In genomic region chr2:105132933-105133795, GRCm38 (mm10) we compare ENCODE assay signal across 12 mouse cellular contexts. TPM values are rescaled to one million over a fixed set of nuclear protein-coding genes. Genes with fewer than 3 reads are reported as not detected.
A peak's percentile ranks its signal among the peaks of the same experiment; 100 is the strongest.
DNase-seq lines count a peak whose midpoint lies in the region; ATAC-seq and TF ChIP-seq lines count a peak whose summit lies in the region.
"Had no signal": no experiment of that assay in that cellular context is flagged by ENCODE, and none has a peak within 500 bp of the region (broad histone marks: within the 10 kb centered on the region; RNA-seq: fewer than 3 reads in every experiment).

No protein-coding gene starts in this region.

- peak; percentile 43 for DNase-seq in embryo, embryonic 10.5 days (ENCODE audit: low spot score)
- DNase-seq in embryo, embryonic 10 days (ENCODE audit: low spot score), result no peak
- DNase-seq in kidney, adult 9 months, result no peak
- no peak for DNase-seq in testis, postnatal 14 days (ENCODE audit: low spot score)
- no peak for DNase-seq in left cerebral cortex, adult 11 months (ENCODE audit: low spot score)
- no peak for DNase-seq in adrenal gland, postnatal 36 days
- DNase-seq: gastrocnemius, adult 2 months had no signal

- H3K27ac ChIP-seq in kidney, embryonic 15.5 days, result peak overlapping the region; percentile 61
- H3K27ac ChIP-seq in testis, adult 2 months (ENCODE audit: control insufficient read depth, insufficient read depth, low read depth, low read length), result peak overlapping the region; percentile 54
- H3K27ac ChIP-seq: gastrocnemius, adult 2 months; lung, embryonic 15.5 days; neural tube, embryonic 13.5 days had no signal

- 13% methylated on average over 43 of the region's 43 CpGs for WGBS in kidney, embryonic 15.5 days

- H3K4me1 ChIP-seq in kidney, embryonic 15.5 days, result peaks cover 68% of the 10 kb centered on the region
- H3K4me1 ChIP-seq in testis, adult 2 months (ENCODE audit: control insufficient read depth, insufficient read depth, low read length), result peaks cover 13% of the 10 kb centered on the region

- ATAC-seq in kidney, embryonic 15.5 days (replicated peaks; ENCODE audit: low FRiP score), result no peak

- H3K9me3 ChIP-seq in kidney, embryonic 15.5 days (replicated peaks), result no peaks in the 10 kb centered on the region
- H3K9me3 ChIP-seq: lung, embryonic 15.5 days; neural tube, embryonic 13.5 days had no signal

- H3K36me3 ChIP-seq in kidney, embryonic 15.5 days, result peaks cover 12% of the 10 kb centered on the region
- no peaks in the 10 kb centered on the region for H3K36me3 ChIP-seq in testis, adult 2 months (ENCODE audit: control insufficient read depth, insufficient read depth, low read length)
- H3K36me3 ChIP-seq: lung, embryonic 15.5 days; neural tube, embryonic 13.5 days had no signal

- peak overlapping the region; percentile 63 for H3K4me2 ChIP-seq in kidney, embryonic 15.5 days
- H3K4me2 ChIP-seq: lung, embryonic 15.5 days; neural tube, embryonic 13.5 days had no signal

- TF ChIP-seq POLR2A in testis, adult 2 months (IDR thresholded peaks at IDR 0.05; ENCODE audit: control insufficient read depth, low read depth, low read length), result peak; percentile 32; the same call in 1 of the 2 replicates

- no peak for TF ChIP-seq CTCF in testis, adult 2 months (IDR thresholded peaks at IDR 0.05; ENCODE audit: control insufficient read depth, insufficient read depth, insufficient replicate concordance, low read depth, low read length)

- H3K4me3 ChIP-seq in kidney, embryonic 15.5 days (replicated peaks), result peak overlapping the region; percentile 76
- H3K4me3 ChIP-seq in testis, adult 2 months (ENCODE audit: control insufficient read depth, low read depth, low read length), result peak overlapping the region; percentile 59
- H3K4me3 ChIP-seq: gastrocnemius, adult 2 months; lung, embryonic 15.5 days; neural tube, embryonic 13.5 days had no signal

- H3K9ac ChIP-seq in kidney, embryonic 15.5 days, result peak overlapping the region; percentile 24
- H3K9ac ChIP-seq: lung, embryonic 15.5 days; neural tube, embryonic 13.5 days had no signal

- peaks cover 77% of the 10 kb centered on the region for H3K27me3 ChIP-seq in kidney, embryonic 15.5 days
- peaks cover 4% of the 10 kb centered on the region for H3K27me3 ChIP-seq in testis, adult 2 months (ENCODE audit: control insufficient read depth, insufficient read depth, low read length)

RNA-seq across cellular contexts. Expression of gene Wt1, which starts 6.8 kb away (rescaled TPM):
- 126 and 130 TPM in 2 replicates for polyA plus RNA-seq in kidney, embryonic 15.5 days (2015; fragmentation: Nextera tagmentation; extraction: Ambion mirVana)
- 31.5 and 40.2 TPM in 2 replicates for polyA plus RNA-seq in testis, adult 2 months (2012; rRNA removed)
- 1 to 10 TPM; 2.5 to 3.5 TPM for total RNA-seq in adrenal gland, postnatal 36 days (2021)
- total RNA-seq: gastrocnemius, adult 2 months had no signal

RNA-seq across cellular contexts. Expression of gene Gm11060, which starts 41.3 kb away (rescaled TPM):
- polyA plus RNA-seq in kidney, embryonic 15.5 days (2015; fragmentation: Nextera tagmentation; extraction: Ambion mirVana), result not detected in 2 replicates
- polyA plus RNA-seq in testis, adult 2 months (2012; rRNA removed), result not detected in 2 replicates
- not detected for total RNA-seq in adrenal gland, postnatal 36 days (2021)
- total RNA-seq: gastrocnemius, adult 2 months; left cerebral cortex, adult 18-20 months had no signal
- polyA plus RNA-seq: lung, embryonic 15.5 days; neural tube, embryonic 13.5 days had no signal
